Mouse (Mus musculus) liver, embryonic 11.5 days (tissue): Measurements from ENCODE around the gene Nectin1. TPM values are rescaled to one million over a fixed set of nuclear protein-coding genes. Genes with fewer than 3 reads are reported as not detected.

ENCODE experiments used
- ATAC-seq: fragments of 200-750 bp; cut with Nextera tagmentation; replicated peaks from 2 replicates; pipeline ENCODE4 v1.8.0; 2017; ENCODE audit warnings: moderate number of reproducible peaks, mild to moderate bottlenecking, moderate TSS enrichment, moderate library complexity; ENCODE audit not compliant: low FRiP score
- DNase-seq: peaks from one replicate; pipeline ENCODE4 v3.0.0-alpha.2; 2017; ENCODE audit warnings: low spot score
- H3K27ac ChIP-seq: fragments of 300-500 bp; sonication (generic); 2 replicates; pipeline ENCODE4 v1.5.1; 2014; ENCODE audit warnings: mild to moderate bottlenecking, low read depth, low read length, control low read depth
- H3K27me3 ChIP-seq: fragments of 300-500 bp; sonication (generic); replicated peaks from 2 replicates; pipeline ENCODE4 v1.6.1; 2014; ENCODE audit warnings: low read length, mixed read lengths; ENCODE audit not compliant: control insufficient read depth, insufficient read depth
- H3K36me3 ChIP-seq: fragments of 300-500 bp; sonication (generic); 2 replicates; pipeline ENCODE4 v1.6.1; 2014; ENCODE audit warnings: mild to moderate bottlenecking, low read length, moderate library complexity, mixed read lengths; ENCODE audit not compliant: control insufficient read depth, insufficient read depth
- H3K4me1 ChIP-seq: fragments of 300-500 bp; sonication (generic); replicated peaks from 2 replicates; pipeline ENCODE4 v1.6.1; 2014; ENCODE audit warnings: low read length, mixed read lengths; ENCODE audit not compliant: control insufficient read depth, insufficient read depth
- H3K4me2 ChIP-seq: fragments of 300-500 bp; sonication (generic); 2 replicates; pipeline ENCODE4 v1.6.1; 2014; ENCODE audit warnings: mild to moderate bottlenecking, control low read depth, moderate library complexity
- H3K4me3 ChIP-seq: fragments of 300-500 bp; sonication (generic); 2 replicates; pipeline ENCODE4 v1.5.1; 2014; ENCODE audit warnings: low read depth, low read length, control low read depth
- H3K9ac ChIP-seq: fragments of 300-500 bp; sonication (generic); 2 replicates; pipeline ENCODE4 v1.6.1; 2014; ENCODE audit warnings: low read depth, low read length, control low read depth
- H3K9me3 ChIP-seq: fragments of 300-500 bp; sonication (generic); 2 replicates; pipeline ENCODE4 v1.6.1; 2016; ENCODE audit warnings: low read length, inconsistent platforms, mixed read lengths; ENCODE audit not compliant: control insufficient read depth
- WGBS: fragments of 180-500 bp; shearing (Covaris S2); extraction: QIAGEN DNeasy Blood & Tissue Kit; methylation state at CpG from one replicate; pipeline ENCODE4 v1.1.7; 2014; 5-methylcytosine and 5-hydroxymethylcytosine counted together
- polyA plus RNA-seq: library from polyadenylated mRNA; unstranded; fragments of >200 nt; fragmentation: Nextera tagmentation; extraction: Ambion mirVana; gene quantifications from 2 replicates; pipeline ENCODE4 v1.2.1, GENCODE M21; 2014

The Nectin1 gene
- 2.4 and 2.6 TPM in 2 replicates for polyA plus RNA-seq

GRCm38 (mm10) chr9:43743647-43744137 lies at the start of gene Nectin1:
Nectin1 (plus strand) TSS chr9:43743984.
- Histone ChIP-seq H3K4me3 (peak within 1 kb of the TSS; percentile 76), H3K4me1 (peaks cover 14% of the 10 kb centered on the region), H3K4me2 (peak within 1 kb of the TSS; percentile 87), H3K27ac (peak within 1 kb of the TSS; percentile 81), H3K36me3 (no peaks in the 10 kb centered on the region), H3K9me3 (no peaks in the 10 kb centered on the region), H3K9ac (peak within 1 kb of the TSS; percentile 75), H3K27me3 (peaks cover 40% of the 10 kb centered on the region)
- ATAC-seq (peak; percentile 79), DNase-seq (peak; percentile 88)
- WGBS = under 1% methylated on average over 51 of the region's 51 CpGs

GRCm38 (mm10) chr9:43698080-43698712 lies 45.6 kb upstream of the Nectin1 start:
- H3K4me3 ChIP-seq = no peak overlapping the region
- no peaks in the 10 kb centered on the region for H3K27me3 ChIP-seq
- ATAC-seq = no peak
- H3K4me1 ChIP-seq = no peaks in the 10 kb centered on the region
- DNase-seq = peak; percentile 77
- H3K4me2 ChIP-seq = no peak overlapping the region
- no peak overlapping the region for H3K27ac ChIP-seq
- no peaks in the 10 kb centered on the region for H3K9me3 ChIP-seq
- 15% methylated on average over 8 of the region's 8 CpGs for WGBS
- no peaks in the 10 kb centered on the region for H3K36me3 ChIP-seq
- no peak overlapping the region for H3K9ac ChIP-seq

- H3K27me3 ChIP-seq = no peaks in the 10 kb centered on the region
Observed at GRCm38 (mm10) chr9:43698841-43699240, 44.9 kb upstream of the Nectin1 start.

GRCm38 (mm10) chr9:43699417-43700225 lies 44.2 kb upstream of the Nectin1 start:
- no peaks in the 10 kb centered on the region for H3K27me3 ChIP-seq
- H3K36me3 ChIP-seq = no peaks in the 10 kb centered on the region
- H3K4me3 ChIP-seq = no peak overlapping the region
- no peak overlapping the region for H3K4me2 ChIP-seq
- no peaks in the 10 kb centered on the region for H3K9me3 ChIP-seq
- ATAC-seq (no peak), DNase-seq (no peak)
- no peak overlapping the region for H3K9ac ChIP-seq
- no peak overlapping the region for H3K27ac ChIP-seq
- 69% methylated on average over 11 of the region's 11 CpGs for WGBS
- H3K4me1 ChIP-seq = no peaks in the 10 kb centered on the region

More at GRCm38 (mm10) chr9:43698841-43699240, 44.9 kb upstream of the Nectin1 start:
- Histone ChIP-seq H3K4me3 (no peak overlapping the region), H3K4me2 (no peak overlapping the region), H3K4me1 (no peaks in the 10 kb centered on the region), H3K9ac (no peak overlapping the region), H3K36me3 (no peaks in the 10 kb centered on the region), H3K9me3 (no peaks in the 10 kb centered on the region), H3K27ac (no peak overlapping the region)
- no peak for DNase-seq
- 77% methylated on average over 10 of the region's 10 CpGs for WGBS
- ATAC-seq = no peak

- no peak for ATAC-seq
- DNase-seq = no peak
- Histone ChIP-seq H3K9me3 (no peaks in the 10 kb centered on the region), H3K27ac (no peak overlapping the region), H3K27me3 (no peaks in the 10 kb centered on the region), H3K4me1 (no peaks in the 10 kb centered on the region), H3K4me3 (no peak overlapping the region), H3K36me3 (no peaks in the 10 kb centered on the region), H3K9ac (no peak overlapping the region), H3K4me2 (no peak overlapping the region)
- WGBS = 71% methylated on average over 3 of the region's 3 CpGs
Observed at GRCm38 (mm10) chr9:43700226-43700579, 43.6 kb upstream of the Nectin1 start.

GRCm38 (mm10) chr9:43701748-43702147 lies 42.0 kb upstream of the Nectin1 start:
- Histone ChIP-seq H3K9ac (no peak overlapping the region), H3K27me3 (no peaks in the 10 kb centered on the region), H3K27ac (no peak overlapping the region), H3K4me3 (no peak overlapping the region), H3K4me2 (no peak overlapping the region), H3K36me3 (no peaks in the 10 kb centered on the region), H3K9me3 (no peaks in the 10 kb centered on the region), H3K4me1 (no peaks in the 10 kb centered on the region)
- DNase-seq (no peak), ATAC-seq (no peak)

GRCm38 (mm10) chr9:43707571-43707970 lies 36.2 kb upstream of the Nectin1 start:
- no peaks in the 10 kb centered on the region for H3K4me1 ChIP-seq
- DNase-seq = no peak
- H3K36me3 ChIP-seq = no peaks in the 10 kb centered on the region
- no peak overlapping the region for H3K4me2 ChIP-seq
- H3K9ac ChIP-seq = no peak overlapping the region
- WGBS = 60% methylated on average over 4 of the region's 4 CpGs
- H3K9me3 ChIP-seq = no peaks in the 10 kb centered on the region
- no peak overlapping the region for H3K27ac ChIP-seq
- no peaks in the 10 kb centered on the region for H3K27me3 ChIP-seq
- no peak for ATAC-seq
- no peak overlapping the region for H3K4me3 ChIP-seq

GRCm38 (mm10) chr9:43708715-43709114 lies 35.1 kb upstream of the Nectin1 start:
- Histone ChIP-seq H3K4me2 (no peak overlapping the region), H3K4me1 (no peaks in the 10 kb centered on the region), H3K36me3 (no peaks in the 10 kb centered on the region), H3K9ac (no peak overlapping the region), H3K9me3 (no peaks in the 10 kb centered on the region), H3K27me3 (no peaks in the 10 kb centered on the region), H3K4me3 (no peak overlapping the region), H3K27ac (no peak overlapping the region)
- WGBS = 74% methylated on average over 2 of the region's 2 CpGs
- ATAC-seq = no peak
- no peak for DNase-seq
